Mouse (Mus musculus): ENCODE measurements at regions not wholly inside any gene's neighbourhood (a gene's known extent, or its start where the extent isn't known, plus 50 kb on each side); places are given as distances from the start of the nearest gene placed in this dataset.

GRCm38 (mm10) chr5:149908376-149909078 is 109.9 kb upstream of the Rxfp2 start:
- DNase-seq (ENCODE audit: low read depth), result no peak

GRCm38 (mm10) chr5:149909108-149909739 is 109.3 kb upstream of the Rxfp2 start:
- DNase-seq (ENCODE audit: low read depth), result no peak

- no peak for DNase-seq (ENCODE audit: low read depth)
Measured at GRCm38 (mm10) chr5:149909971-149910370, 108.5 kb upstream of the Rxfp2 start.

- no peak for DNase-seq (ENCODE audit: low read depth)
Measured at GRCm38 (mm10) chr5:149911968-149912367, 106.5 kb upstream of the Rxfp2 start.

- DNase-seq (ENCODE audit: low read depth), result no peak
Measured at GRCm38 (mm10) chr5:149915761-149916160, 102.7 kb upstream of the Rxfp2 start.

- DNase-seq (ENCODE audit: low read depth), result no peak
Measured at GRCm38 (mm10) chr5:149917374-149917773, 101.1 kb upstream of the Rxfp2 start.

- no peak for DNase-seq (ENCODE audit: low read depth)
Measured at GRCm38 (mm10) chr5:149919097-149919496, 99.4 kb upstream of the Rxfp2 start.

- DNase-seq (ENCODE audit: low read depth), result no peak
Measured at GRCm38 (mm10) chr5:149920326-149920725, 98.1 kb upstream of the Rxfp2 start.

- DNase-seq (ENCODE audit: low read depth), result no peak
Measured at GRCm38 (mm10) chr5:149924501-149924900, 94.0 kb upstream of the Rxfp2 start.

- DNase-seq (ENCODE audit: low read depth), result no peak
Measured at GRCm38 (mm10) chr5:149926786-149927185, 91.7 kb upstream of the Rxfp2 start.

GRCm38 (mm10) chr5:149931574-149932161 is 86.8 kb upstream of the Rxfp2 start:
- no peak for DNase-seq (ENCODE audit: low read depth)

GRCm38 (mm10) chr5:149932220-149932619 is 86.3 kb upstream of the Rxfp2 start:
- no peak for DNase-seq (ENCODE audit: low read depth)

GRCm38 (mm10) chr5:149945651-149946050 is 72.8 kb upstream of the Rxfp2 start:
- no peak for DNase-seq (ENCODE audit: low read depth)

- no peak for DNase-seq (ENCODE audit: low read depth)
Measured at GRCm38 (mm10) chr5:149947491-149947890, 71.0 kb upstream of the Rxfp2 start.

- no peak for DNase-seq (ENCODE audit: low read depth)
Measured at GRCm38 (mm10) chr5:149956931-149957330, 61.5 kb upstream of the Rxfp2 start.

- no peak for DNase-seq (ENCODE audit: low read depth)
Measured at GRCm38 (mm10) chr5:149961178-149961577, 57.3 kb upstream of the Rxfp2 start.

- DNase-seq (ENCODE audit: low read depth), result no peak
Measured at GRCm38 (mm10) chr5:149964748-149965147, 53.7 kb upstream of the Rxfp2 start.
